Mouse (Mus musculus) ovary, postnatal 14 days (tissue): Measurements from ENCODE around the gene Adap1.

Experiments
- DNase-seq: peaks from one replicate; pipeline ENCODE4 v3.0.0; 2022; ENCODE audit warnings: low spot score

Gene Adap1

DNA sequence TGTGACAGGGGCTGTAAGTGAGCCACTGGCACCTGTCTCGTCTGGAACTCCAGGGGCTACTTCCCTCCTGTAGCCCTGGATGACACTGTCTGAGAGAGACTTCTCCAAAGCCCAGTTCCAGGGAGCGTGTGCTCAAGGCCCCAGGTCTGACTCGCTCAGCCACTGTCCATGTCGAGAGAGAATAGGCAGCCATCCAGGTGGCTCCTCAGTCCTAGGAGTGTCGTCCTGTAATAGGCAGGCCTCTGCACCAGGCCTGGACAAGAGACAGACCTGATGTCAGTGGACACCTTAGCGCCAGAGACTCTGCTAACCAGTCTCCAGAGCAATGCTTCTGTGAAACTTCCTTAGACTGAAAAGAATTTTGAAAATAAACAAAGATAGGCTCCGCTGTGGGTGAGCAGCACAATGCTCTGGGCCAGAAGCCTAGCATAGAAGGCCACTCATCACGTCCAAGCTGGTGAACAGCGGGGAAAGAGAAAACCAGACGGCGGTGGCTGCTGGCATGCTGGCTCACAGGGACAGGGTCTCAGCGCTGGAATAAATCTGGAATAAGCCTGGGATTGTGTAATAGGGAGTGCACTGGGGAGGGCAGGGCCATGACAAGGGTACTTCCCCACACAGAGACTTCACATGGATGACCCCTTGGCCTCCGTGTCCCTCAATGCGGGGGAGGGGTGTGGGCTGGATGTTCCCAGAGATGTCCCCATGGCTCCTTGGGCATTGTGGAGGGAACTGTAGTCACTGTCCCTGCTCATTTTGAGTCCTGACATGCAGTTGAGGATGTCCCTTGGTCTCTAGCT, 39.1 kb downstream of the Adap1 start:
- no peak for DNase-seq

GRCm38 (mm10) chr5:139285383-139286067, 39.9 kb downstream of the Adap1 start:
- no peak for DNase-seq

DNA sequence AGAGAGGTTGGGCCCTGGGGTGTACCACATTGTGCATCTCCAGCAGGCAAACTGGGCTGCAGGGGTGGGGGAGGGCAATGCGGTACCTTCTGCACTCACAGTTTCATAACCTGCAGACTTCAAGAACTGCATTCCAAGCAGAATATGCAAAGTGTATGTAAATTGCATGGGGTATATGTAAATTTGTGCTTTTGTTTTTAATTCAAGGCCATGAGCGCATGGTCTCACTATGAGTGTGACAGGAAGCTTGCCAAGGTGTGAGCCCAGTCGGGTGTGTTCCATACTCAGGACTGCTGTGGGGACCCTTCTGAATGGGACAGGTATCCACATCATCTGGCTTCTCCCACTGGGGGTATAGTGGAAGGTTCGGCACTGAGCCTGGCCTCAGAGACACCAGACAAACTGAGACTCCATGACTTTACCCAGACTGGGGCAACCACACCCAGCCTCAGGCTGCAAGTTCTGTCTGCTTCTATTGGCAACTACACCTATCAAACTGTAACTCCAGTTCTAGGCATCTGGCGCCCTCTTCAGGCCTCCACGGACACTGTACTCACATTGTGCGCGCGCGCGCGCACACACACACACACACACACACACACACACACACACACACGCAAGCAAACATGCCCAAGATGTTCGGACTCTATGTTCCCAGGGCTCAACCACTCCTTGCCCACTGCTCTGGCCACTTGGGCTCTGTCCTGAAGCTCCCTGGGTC, 41.8 kb downstream of the Adap1 start:
- no peak for DNase-seq

DNA sequence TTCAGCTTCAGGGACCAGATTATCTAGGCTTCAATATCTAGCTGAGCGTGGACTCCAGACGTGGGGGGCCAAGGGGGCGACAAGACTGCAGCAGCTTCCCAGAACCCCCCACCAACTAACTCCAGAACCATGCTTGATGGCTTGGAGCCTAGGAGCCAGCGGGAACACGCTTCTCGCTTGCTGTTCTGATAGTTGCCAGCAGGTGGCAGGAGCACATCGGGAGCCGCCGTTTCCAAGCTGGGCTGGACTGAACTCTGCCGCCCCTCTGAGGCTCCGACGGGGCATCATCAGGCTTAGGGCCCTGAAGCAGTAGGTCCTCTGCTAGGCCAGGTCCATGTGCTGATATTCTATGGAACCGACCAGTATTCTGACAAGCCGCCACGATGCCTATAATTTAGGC, 43.2 kb downstream of the Adap1 start:
- peak; percentile 93 for DNase-seq

DNA sequence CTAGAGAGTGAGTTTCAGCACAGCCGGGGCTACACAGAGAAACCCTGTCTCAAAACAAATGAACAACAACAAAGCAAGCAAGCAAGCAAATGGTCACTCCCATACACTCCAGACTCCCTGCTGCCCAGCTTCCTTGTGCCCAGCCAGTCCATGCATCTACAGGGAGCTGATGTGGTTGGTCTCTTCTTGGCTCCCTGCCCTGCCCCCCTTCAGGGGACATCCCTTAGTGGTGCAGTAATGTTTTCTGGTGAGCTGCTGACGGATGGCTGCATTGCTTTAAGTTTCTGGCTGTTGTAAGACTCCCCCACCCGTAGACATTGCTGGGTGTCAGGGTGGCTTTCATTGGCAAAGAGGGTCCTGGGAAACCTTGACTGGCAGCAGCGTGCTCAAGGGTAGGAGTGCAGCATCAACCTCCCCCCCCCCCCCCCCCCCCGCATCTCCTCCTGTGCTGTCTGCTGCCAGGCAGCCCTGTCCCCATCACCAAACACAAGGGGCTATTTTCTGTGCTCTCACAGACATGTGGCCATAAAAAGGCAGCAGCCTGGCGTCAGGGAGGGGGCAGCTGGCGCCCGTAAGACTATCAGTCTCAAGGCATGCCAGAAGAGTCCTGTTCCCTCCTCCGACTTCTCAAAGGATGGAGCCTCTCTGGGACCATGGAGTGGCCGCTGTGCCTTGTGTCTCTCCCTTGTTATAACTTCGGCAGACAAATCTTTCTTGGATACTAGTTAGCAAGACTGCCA, 43.9 kb downstream of the Adap1 start:
- DNase-seq, result no peak

- no peak for DNase-seq
Measured at GRCm38 (mm10) chr5:139277287-139277686, 48.1 kb downstream of the Adap1 start.

GRCm38 (mm10) chr5:139271994-139272554, 53.3 kb downstream of the Adap1 start:
- DNase-seq, result no peak

DNA sequence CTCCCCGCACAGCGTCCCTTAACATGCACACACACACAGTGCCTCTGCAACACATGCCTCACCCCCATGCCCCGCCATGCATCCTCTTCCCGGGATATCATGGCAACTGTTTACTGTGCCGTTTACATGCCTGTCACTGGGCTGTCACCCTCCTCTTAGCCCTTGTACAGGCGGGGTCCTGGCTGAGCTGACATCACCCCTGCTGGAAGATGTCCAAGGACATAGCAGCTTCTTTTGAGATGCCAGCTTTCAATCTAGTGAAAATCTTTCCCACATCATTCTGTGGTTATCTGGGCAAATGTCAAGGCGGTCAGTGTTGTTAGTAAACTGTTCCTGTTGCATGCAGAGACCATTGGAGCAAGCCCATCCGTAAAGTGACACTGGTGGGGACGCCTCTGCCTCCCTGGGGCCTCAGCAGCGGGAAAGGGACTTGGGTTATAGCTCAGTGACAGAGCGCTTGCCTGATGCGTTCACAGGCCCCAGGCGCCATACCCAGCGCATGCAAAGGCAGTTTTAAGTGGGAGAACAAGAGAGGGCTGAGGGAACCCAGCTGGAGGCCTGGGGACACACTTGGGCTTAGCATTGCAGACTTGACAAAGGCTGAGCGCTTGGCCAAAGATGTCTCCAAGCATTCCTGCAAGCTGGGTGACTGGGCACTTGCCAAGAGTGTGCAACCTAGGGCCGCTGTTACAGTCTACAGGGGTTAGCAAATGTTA, 54.5 kb downstream of the Adap1 start:
- no peak for DNase-seq

DNA sequence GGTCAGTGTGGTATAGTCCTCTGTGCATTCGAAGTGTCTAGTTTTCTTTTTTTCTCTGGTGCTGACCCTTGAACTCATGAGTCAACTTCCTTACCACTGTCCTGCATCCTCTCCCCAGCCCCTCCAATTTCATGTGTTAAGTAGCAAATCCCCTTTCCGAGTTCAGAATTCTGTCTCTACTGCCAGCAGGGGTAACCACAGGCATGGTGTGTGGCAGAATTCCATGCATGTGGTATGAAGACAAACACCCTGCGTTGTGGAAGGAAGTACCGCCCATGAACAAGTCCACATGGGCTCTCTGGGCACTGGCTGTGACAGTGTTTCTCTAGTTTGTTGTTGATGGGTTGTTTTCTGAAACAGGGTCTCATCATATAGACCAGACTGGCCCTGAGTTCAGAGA, 57.8 kb downstream of the Adap1 start:
- DNase-seq, result no peak

GRCm38 (mm10) chr5:139261403-139261802, 64.0 kb downstream of the Adap1 start:
- DNase-seq, result no peak

- peak; percentile 38 for DNase-seq
Measured at GRCm38 (mm10) chr5:139259853-139260252, 65.6 kb downstream of the Adap1 start.

DNA sequence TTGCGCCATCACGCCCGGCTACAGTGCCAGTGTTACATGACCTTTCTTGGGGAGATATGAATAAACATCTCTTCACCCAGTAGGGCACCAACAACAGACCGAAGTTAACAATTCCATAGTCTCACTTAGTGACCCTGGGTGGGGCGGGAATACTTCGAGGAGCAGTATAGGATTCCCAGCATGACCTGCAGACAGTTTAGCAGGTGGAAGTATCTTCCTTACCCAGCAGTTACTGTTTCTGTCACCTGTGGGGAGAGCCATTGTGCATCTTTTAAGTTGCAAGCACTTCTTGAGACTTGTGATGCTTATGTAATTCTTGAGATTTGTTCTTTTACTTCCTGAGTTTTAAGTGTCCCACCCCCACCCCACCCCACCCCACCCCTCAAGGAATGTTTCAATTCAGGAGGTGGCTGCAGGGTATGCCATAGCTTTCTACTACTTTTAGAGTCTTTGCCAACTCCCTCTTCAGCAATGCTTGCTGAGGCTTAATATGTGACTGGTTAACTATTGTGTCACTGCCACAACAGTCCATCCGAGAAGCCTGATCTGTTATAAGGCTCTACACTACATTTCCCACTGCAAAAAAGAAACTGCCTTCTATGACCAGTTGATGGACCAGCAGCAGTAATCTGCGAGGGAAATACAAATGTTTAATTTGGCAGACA, 66.9 kb downstream of the Adap1 start:
- DNase-seq, result no peak

DNA sequence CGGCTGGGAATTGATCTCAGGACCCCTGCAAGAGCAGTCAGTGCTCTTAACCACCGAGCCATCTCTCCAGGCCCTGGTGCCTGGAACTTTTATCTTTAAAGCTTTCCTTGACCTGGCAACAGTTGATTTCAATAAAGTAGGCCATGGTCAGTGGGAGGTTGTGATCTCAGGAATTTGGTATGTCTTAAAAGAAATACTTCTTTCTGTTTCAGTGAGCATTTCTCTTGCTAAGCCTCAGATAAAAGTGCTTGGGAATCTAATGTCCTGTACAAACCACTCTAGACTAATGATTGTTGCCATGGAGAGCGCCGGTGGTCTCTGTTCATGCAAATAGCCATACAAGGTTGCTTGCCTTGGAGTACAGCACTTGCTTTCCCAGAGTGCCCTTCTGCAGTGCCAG, 67.6 kb downstream of the Adap1 start:
- DNase-seq, result no peak

- no peak for DNase-seq
Measured at GRCm38 (mm10) chr5:139257265-139257664, 68.2 kb downstream of the Adap1 start.

GRCm38 (mm10) chr5:139256211-139256765, 69.1 kb downstream of the Adap1 start:
- DNase-seq, result no peak

GRCm38 (mm10) chr5:139255777-139256176, 69.6 kb downstream of the Adap1 start:
- DNase-seq, result no peak

- no peak for DNase-seq
Measured at GRCm38 (mm10) chr5:139254938-139255337, 70.5 kb downstream of the Adap1 start.

DNA sequence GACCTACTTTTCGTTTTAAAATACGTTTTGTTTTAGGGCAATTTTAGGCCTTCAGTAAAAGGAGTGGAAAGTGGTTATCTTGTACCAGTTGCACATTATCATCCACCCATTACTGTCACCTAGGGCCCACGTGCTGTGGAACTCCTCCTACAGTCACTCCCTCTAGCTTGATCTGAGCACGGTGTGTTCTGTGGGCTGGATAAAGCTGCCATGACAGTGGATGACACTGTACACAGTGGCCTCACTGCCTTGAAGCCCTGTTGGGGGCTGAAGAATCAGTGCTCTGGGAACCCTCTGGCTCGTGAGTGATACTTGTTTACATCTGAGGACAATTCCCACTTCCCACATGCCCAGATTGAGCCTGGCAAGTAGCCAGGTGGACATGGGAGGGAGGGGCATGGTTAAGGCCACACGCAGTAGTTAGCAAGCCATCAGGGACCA, 72.1 kb downstream of the Adap1 start:
- DNase-seq, result peak; percentile 19

DNA sequence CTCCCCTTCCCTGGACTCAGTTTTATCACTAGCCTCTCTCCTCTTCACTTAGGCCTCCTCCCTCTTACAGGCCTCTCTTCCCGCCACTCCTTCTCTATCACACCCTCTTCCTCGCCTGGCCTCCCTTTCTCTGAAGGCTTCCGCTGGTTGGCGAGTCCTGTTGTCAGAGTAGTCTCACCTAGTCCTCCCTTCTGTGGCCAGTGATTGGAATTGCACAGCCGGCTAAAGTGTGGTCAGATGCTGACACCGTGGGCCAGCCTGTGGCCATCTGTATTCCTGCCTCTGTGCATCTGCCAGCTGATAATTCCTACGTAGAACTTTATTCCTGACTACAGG, 72.5 kb downstream of the Adap1 start:
- DNase-seq, result no peak
